Mouse (Mus musculus): ENCODE measurements around the gene Klf4.

The Klf4 gene

GRCm38 (mm10) chr4:55532407-55533195 lies at the start of gene Klf4:
Klf4 (minus strand) TSS chr4:55532466.
- DNase-seq = peak; percentile 94

- no peak for DNase-seq
These were observed 39.2 kb upstream of the Klf4 start for GRCm38 (mm10) chr4:55571432-55571831.

- DNase-seq = no peak
These were observed 35.7 kb upstream of the Klf4 start for GRCm38 (mm10) chr4:55567986-55568385.

GRCm38 (mm10) chr4:55567575-55567974 lies 35.3 kb upstream of the Klf4 start:
- DNase-seq = no peak

DNA sequence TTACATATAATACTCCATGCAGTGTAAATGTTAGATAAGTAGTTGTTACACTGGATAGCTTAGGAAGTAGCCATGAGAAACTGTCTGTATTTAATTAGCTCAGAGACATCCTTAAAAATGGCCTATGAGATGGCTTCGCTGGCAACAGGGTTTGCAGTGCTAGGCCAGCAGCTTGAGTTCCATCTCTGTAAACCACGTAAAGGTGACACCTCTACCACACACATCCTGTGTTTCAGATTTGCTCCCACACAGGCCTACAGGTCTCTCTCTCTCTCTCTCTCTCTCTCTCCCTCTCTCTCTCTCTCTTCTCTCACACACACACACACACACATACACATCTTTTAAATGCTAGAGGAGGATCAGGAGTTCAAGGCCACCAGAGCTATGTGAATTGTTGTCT lies 32.1 kb upstream of the Klf4 start:
- no peak for DNase-seq

DNA sequence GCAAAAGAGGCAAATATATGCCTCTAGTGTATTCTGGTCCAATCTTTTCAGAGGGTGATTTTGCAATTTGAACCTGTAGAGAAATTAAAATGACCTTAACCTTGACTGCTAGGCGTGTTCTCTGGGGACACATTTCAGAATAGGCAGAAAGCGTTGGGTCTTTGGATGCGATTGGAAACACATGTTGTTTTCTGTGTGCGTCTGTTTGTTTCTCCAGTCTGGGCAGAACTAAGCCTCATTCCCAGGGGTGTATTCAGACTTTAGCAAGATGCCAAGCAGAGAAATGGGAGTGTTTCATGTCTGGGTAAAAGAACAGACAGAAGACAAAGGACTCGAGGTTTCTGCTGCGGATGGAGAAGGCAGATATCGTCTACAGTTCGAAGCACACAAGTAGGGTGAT lies 30.8 kb upstream of the Klf4 start:
- no peak for DNase-seq

DNA sequence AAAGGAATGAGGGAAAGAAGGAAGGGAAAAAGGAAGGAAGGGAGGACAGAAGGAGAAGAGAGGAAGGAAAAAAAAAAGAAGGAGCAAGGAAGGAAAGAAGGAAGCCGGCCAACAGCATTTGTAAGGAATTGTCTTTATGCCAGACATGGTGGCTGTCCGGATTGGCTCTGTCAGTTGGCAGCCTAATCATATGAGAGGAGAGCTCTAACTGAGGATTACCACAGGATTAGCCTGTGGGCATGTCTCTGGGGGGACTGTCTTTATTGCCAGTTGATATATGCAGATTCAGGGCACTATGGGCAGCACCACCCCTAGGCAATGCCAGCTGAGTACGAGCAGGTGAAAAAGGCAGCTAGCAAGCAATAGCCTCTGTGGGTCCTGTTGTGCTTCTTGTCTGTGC lies 29.8 kb upstream of the Klf4 start:
- DNase-seq = no peak

DNA sequence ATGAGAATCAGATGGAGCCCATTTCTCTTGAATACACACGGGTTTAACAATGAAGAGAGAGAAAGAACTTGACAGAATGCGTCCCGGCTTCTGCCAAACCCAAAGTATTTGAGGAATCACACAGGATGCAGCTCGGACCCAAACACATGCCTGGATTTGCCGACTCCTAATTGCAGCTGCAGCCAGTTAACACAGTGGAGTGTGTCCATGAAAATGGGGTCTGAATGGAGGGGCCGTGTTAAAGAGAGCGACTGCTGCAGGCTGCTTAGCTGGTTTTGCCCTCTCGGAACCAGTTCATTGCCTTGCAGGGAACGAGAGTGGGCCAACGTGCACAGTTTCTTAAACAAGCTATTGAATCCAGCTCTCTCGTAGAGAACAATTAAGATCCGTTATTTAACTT lies 14.6 kb upstream of the Klf4 start:
- DNase-seq = no peak

DNA sequence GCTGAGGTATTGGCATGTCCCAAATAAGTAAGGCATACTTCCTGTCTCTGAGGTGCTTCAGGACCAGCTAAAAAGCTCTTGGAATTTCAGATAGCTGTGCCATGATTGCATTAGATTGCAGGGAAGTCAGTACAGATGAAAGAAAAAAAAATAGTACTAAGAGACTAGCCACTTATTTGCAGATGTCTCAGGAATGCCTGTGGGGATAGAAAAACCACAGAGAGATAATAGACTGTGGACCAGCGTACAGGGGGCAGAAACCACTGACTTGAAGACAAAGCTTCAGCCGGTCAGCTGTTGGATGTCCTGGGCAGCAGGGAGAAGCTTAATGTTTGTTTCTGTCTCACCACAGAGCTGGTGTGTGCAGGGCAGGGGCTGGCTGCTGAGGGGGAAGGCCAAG lies 10.5 kb upstream of the Klf4 start:
- DNase-seq = no peak

- DNase-seq = no peak
These were observed 9.4 kb upstream of the Klf4 start for GRCm38 (mm10) chr4:55541654-55542053.

DNA sequence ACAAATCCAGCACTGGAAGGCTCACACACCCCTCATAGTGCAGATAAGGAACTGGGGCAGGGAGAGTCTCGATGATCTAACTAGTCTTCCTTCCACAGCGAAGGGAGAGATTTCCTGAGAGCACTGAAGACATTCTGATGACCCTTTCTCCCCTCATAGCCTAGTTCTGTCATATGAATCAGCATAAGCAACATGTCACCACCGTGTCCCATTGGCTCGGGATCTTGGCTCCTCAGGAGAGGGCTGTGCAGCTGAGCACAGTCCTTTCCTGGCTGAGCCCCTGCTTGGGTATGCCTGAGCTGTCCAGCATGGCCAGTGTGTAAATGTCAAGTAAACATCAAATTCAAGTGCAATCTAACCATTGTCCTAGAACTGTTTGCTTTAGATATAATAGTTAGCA lies 9.0 kb upstream of the Klf4 start:
- peak; percentile 11 for DNase-seq

- DNase-seq = no peak
These were observed 2.7 kb upstream of the Klf4 start for GRCm38 (mm10) chr4:55535012-55535411.

DNA sequence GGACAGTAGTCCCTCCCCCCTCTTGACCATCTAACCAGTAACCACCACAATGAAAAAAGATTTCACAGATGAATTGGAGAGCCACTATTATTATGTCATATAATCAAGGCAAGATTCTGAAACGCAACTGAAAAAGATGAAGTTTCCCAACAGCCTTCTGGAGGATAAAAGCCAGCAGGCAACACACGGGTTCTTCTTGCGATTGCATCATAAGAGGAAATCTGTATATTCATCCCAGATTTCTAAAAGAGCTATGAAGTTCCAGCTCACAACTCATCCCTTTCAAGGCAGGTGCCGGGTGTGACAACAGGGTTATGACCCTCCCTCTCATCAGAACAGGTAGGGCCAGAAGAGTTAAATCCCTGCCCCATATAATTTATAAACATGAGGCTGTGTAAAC lies 2.2 kb upstream of the Klf4 start:
- DNase-seq = peak; percentile 32

DNA sequence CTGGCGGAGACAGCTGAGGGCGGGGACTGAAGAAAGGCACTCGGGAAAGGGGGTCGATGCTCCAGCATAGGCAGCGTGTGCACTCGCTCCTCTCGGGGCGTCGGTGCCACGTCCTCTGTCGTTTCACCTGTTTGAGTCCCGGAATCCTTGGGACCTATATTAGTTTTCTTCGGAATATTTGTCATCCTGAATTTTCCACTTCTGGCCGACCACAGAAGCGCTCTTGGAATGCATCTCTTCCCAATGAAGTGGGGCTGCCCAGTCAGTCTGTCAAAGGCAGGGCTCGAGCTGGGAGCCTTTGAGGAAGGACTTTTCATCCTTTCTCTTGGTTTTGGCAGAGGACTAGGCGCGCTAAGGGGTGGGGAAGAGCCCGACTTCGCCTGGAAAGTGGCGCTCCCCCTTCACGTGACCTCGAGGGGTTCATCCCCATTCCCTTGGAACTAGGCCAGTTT lies 1.6 kb upstream of the Klf4 start:
- peak; percentile 48 for DNase-seq

GRCm38 (mm10) chr4:55533196-55533802 lies 1.0 kb upstream of the Klf4 start:
- DNase-seq = no peak

GRCm38 (mm10) chr4:55531856-55532406 lies 335 bp downstream of the Klf4 start:
- DNase-seq = no peak

DNA sequence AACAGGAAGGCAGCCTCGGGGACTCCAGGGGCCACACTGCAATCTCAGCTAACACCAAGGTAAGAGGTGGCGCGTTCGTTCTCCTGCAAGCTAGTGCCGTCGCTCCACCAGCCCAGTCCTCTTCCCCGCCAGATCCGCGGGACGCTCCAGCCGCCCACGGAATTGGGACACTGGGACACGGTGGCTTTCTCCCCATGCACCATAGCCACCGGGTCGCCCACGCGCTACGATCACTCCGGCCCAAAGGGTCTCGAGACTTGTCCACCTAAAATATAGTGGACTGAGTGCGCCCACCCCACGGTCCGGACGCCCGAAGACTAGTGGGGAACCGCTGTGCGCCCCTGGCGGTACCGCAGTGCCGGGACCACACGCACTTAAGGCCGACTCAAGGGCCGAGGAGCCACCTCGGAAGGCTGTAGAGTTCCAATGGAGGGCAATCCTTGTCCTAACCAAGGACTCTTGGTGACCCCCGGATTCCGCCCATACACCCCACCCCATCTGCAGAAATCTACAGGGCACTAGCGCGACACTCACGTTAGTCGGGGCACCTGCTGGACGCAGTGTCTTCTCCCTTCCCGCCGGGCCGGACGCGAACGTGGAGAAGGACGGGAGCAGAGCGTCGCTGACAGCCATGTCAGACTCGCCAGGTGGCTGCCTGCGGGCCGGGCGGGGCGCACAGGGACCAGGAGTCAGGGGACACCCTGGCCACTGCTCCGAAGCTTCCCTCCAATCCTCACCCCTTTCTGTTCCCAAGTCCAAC lies 990 bp downstream of the Klf4 start:
- DNase-seq = peak; percentile 57

- DNase-seq = peak; percentile 40
These were observed 1.6 kb downstream of the Klf4 start for GRCm38 (mm10) chr4:55530731-55531095.

DNA sequence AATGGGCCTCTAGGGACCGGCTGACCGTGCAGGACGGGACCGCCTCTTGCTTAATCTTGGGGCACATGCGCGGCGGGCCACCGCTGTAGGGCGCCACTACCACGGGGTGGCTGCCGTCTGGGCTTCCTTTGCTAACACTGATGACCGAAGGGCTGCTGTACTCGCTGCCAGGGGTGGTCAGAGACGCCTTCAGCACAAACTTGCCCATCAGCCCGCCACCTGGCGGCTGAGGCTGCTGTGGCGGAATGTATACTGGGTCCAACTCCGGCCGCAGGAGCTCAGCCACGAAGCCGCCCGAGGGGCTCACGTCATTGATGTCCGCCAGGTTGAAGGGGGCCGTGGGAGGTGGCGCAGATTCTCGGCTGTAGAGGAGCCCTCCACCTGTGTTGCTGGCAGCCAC lies 2.0 kb downstream of the Klf4 start:
- DNase-seq = peak; percentile 93

DNA sequence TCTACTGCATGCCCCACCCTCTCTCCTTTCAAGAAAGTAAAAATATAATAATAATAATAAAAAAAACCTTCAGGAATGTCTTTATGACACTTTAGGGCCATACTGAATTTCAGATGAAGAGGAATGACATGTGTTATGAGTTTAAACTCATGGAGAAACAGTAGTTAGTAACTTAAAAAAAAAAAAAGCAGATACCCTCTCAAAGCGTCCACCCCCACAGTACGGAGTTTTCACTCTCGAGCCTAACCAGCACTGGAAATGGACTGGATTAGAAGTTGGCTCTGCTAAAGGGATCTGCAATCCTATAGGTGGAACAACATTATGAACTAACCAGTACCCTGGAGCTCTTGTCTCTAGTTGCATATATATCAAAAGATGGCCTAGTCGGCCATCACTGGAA lies 3.9 kb downstream of the Klf4 start:
- DNase-seq = no peak

DNA sequence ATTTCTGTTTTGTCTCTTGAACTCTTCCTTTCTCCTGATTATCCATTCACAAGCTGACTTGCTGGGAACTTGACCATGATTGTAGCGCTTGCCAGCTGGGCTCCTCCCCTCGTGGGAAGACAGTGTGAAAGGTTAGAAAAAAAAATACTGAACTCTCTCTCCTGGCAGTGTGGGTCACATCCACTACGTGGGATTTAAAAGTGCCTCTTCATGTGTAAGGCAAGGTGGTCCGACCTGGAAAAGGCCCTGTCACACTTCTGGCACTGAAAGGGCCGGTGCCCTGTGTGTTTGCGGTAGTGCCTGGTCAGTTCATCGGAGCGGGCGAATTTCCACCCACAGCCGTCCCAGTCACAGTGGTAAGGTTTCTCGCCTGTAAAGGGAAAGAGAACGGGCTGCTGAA lies 4.3 kb downstream of the Klf4 start:
- DNase-seq = peak; percentile 28

DNA sequence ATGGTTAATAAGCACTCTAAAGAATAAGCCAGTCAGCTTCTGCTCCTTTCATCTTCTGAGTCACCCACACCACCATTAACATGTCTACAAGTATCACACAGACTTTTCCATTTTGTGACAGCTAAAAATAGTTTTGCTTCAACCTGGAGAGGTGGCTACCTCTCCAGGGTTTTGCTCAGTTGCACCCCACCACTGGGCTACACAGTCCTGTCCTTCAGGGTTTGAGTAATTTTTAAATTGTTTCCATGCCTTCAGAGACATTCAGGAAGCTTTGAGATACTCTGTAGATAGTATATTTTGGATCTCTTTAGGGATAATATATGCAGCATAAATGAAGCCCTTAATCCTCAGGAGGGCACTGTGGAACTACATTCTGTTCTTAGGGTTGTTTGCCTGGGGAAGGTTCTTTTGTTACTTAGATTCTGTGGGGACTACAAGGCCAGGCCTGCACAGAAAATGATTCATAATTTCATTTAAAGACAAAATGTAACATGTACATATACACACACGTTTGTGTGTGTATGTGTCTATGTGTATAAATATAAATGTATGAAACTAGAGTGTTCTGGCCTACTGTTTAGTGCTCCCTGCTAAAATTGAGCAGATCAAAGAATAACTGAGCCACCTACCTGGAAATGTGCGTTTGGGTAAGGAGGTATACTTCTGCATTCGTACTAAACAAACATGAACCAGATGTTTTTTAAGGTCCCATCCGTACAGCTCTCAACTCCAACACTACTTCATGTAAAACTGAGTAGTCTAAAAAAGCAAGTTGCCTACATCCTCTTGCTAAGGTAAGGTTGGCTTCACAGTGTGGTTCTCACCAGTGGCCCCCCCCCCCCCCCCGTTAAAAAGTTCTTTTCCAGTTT lies 5.8 kb downstream of the Klf4 start:
- DNase-seq = peak; percentile 22

- DNase-seq = no peak
These were observed 8.3 kb downstream of the Klf4 start for GRCm38 (mm10) chr4:55523921-55524320.

All from lung, postnatal 36 days (tissue).